Mouse (Mus musculus): Measurements from ENCODE around the gene Fgfr3.

Gene Fgfr3

GRCm38 (mm10) chr5:33697947-33698512 lies 23.4 kb upstream of the Fgfr3 start:
- no peak for DNase-seq (ENCODE audit: low read depth, low spot score)

GRCm38 (mm10) chr5:33698669-33699068 lies 22.8 kb upstream of the Fgfr3 start:
- no peak for DNase-seq (ENCODE audit: low read depth, low spot score)

- no peak for DNase-seq (ENCODE audit: low read depth, low spot score)
These were observed 21.5 kb upstream of the Fgfr3 start for GRCm38 (mm10) chr5:33700010-33700409.

GRCm38 (mm10) chr5:33701832-33702231 lies 19.6 kb upstream of the Fgfr3 start:
- DNase-seq (ENCODE audit: low read depth, low spot score) = no peak

GRCm38 (mm10) chr5:33703999-33704398 lies 17.5 kb upstream of the Fgfr3 start:
- DNase-seq (ENCODE audit: low read depth, low spot score) = no peak

- DNase-seq (ENCODE audit: low read depth, low spot score) = no peak
These were observed 16.4 kb upstream of the Fgfr3 start for GRCm38 (mm10) chr5:33704945-33705611.

GRCm38 (mm10) chr5:33705612-33706349 lies 15.7 kb upstream of the Fgfr3 start:
- no peak for DNase-seq (ENCODE audit: low read depth, low spot score)

- no peak for DNase-seq (ENCODE audit: low read depth, low spot score)
These were observed 15.2 kb upstream of the Fgfr3 start for GRCm38 (mm10) chr5:33706350-33706629.

- no peak for DNase-seq (ENCODE audit: low read depth, low spot score)
These were observed 14.3 kb upstream of the Fgfr3 start for GRCm38 (mm10) chr5:33707163-33707562.

- no peak for DNase-seq (ENCODE audit: low read depth, low spot score)
These were observed 12.4 kb upstream of the Fgfr3 start for GRCm38 (mm10) chr5:33709037-33709436.

GRCm38 (mm10) chr5:33712550-33712949 lies 8.9 kb upstream of the Fgfr3 start:
- no peak for DNase-seq (ENCODE audit: low read depth, low spot score)

GRCm38 (mm10) chr5:33715182-33715581 lies 6.3 kb upstream of the Fgfr3 start:
- no peak for DNase-seq (ENCODE audit: low read depth, low spot score)

- peak; percentile 87 for DNase-seq (ENCODE audit: low read depth, low spot score)
These were observed 5.0 kb upstream of the Fgfr3 start for GRCm38 (mm10) chr5:33716467-33716866.

GRCm38 (mm10) chr5:33718460-33718859 lies 3.0 kb upstream of the Fgfr3 start:
- DNase-seq (ENCODE audit: low read depth, low spot score) = peak; percentile 48

GRCm38 (mm10) chr5:33720852-33721490 lies 503 bp upstream of the Fgfr3 start:
- DNase-seq (ENCODE audit: low read depth, low spot score) = no peak

- DNase-seq (ENCODE audit: low read depth, low spot score) = no peak
These were observed 968 bp downstream of the Fgfr3 start for GRCm38 (mm10) chr5:33722266-33723018.

GRCm38 (mm10) chr5:33723019-33723640 lies 1.7 kb downstream of the Fgfr3 start:
- DNase-seq (ENCODE audit: low read depth, low spot score) = no peak

GRCm38 (mm10) chr5:33723641-33724465 lies 2.4 kb downstream of the Fgfr3 start:
- no peak for DNase-seq (ENCODE audit: low read depth, low spot score)

GRCm38 (mm10) chr5:33726081-33726647 lies 4.7 kb downstream of the Fgfr3 start:
- DNase-seq (ENCODE audit: low read depth, low spot score) = no peak

- DNase-seq (ENCODE audit: low read depth, low spot score) = no peak
These were observed 5.4 kb downstream of the Fgfr3 start for GRCm38 (mm10) chr5:33726891-33727290.
